Mouse (Mus musculus): ENCODE measurements around the gene Pcdh20. TPM values are rescaled to one million over a fixed set of nuclear protein-coding genes. Genes with fewer than 3 reads are reported as not detected.

Pcdh20 gene
- polyA plus RNA-seq, 1 experiment, result 4.5 TPM

DNA sequence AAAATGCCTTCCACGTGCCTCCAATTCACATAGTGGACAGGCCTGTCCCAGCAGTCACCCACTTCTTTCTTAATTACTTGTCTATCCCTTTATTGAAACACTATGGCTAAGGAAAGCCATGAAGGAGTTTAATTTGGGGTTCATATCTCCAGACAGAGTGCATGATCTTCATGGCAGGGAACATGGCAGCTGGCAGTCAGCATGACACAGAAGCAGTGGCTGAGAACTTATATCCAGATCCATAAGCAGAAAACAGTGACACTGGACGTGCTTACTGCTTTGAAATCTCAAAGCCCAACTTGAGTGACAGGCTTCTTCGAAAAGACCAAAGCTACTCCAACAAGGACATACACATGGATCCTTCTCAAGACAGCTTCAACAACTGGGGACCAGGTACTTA, 10.5 kb downstream of the Pcdh20 start:
- 74% methylated on average over 3 of the region's 3 CpGs for WGBS
- no peak overlapping the region for H3K27ac ChIP-seq (ENCODE audit: insufficient read depth, low read length)
- no peak for TF ChIP-seq POLR2A (IDR thresholded peaks at IDR 0.05; ENCODE audit: borderline replicate concordance, insufficient read depth, low read length)
- no peak for TF ChIP-seq CTCF (IDR thresholded peaks at IDR 0.05; ENCODE audit: borderline replicate concordance, insufficient read depth, low read depth, low read length)
- H3K4me1 ChIP-seq (ENCODE audit: control insufficient read depth, insufficient read depth, low read length), result no peaks in the 10 kb centered on the region
- no peak for DNase-seq
- H3K4me3 ChIP-seq (replicated peaks; ENCODE audit: insufficient read depth, low read depth, low read length), result no peak overlapping the region
- no peaks in the 10 kb centered on the region for H3K27me3 ChIP-seq (ENCODE audit: control insufficient read depth, insufficient read depth, low read length)

DNA sequence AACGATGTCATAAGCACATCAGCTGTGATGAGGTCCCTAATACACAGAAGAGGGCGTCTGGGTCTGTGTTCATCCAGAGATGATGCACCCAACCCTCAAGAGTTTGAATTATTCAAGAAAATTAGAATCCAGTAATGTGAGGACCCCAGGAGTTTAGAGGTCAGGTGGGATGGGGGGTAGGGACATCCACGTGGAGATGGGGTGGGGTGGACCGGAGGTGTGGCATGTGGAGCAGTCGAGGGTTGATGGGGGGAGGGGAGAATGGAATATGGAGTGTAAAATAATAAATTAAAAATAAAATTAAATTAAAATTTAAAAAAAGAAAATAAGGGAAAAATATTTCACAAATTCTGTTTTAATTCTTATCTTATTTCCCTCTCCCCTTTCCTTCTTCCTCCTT, 27.9 kb downstream of the Pcdh20 start:
- Histone ChIP-seq H3K4me3 (replicated peaks; ENCODE audit: insufficient read depth, low read depth, low read length) (no peak overlapping the region), H3K27ac (ENCODE audit: insufficient read depth, low read length) (no peak overlapping the region), H3K27me3 (ENCODE audit: control insufficient read depth, insufficient read depth, low read length) (no peaks in the 10 kb centered on the region), H3K4me1 (ENCODE audit: control insufficient read depth, insufficient read depth, low read length) (no peaks in the 10 kb centered on the region)
- 64% methylated on average over 5 of the region's 5 CpGs for WGBS
- TF ChIP-seq CTCF (IDR thresholded peaks at IDR 0.05; ENCODE audit: borderline replicate concordance, insufficient read depth, low read depth, low read length), result no peak
- DNase-seq, result no peak

DNA sequence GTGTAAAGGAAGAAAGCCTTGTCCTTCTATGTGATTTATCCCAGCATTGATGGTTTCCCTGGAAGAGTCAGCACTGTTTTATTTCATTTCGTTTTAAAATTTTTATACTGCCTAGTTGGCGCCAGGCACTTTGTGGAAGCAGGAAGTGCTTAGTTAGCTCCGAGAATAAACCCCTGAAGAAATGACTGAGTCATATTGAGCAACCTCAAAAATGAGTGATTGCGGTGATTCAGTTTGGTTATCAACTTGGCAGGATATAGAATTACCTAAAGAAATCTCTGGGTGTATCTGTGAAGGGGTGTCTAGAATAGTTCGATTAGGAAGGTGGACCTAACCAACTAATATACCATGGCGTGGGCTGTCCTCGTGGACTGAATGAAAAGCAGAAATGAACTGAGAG, 41.8 kb downstream of the Pcdh20 start:
- H3K27me3 ChIP-seq (ENCODE audit: control insufficient read depth, insufficient read depth, low read length), result no peaks in the 10 kb centered on the region
- H3K4me1 ChIP-seq (ENCODE audit: control insufficient read depth, insufficient read depth, low read length), result no peaks in the 10 kb centered on the region
- H3K4me3 ChIP-seq (replicated peaks; ENCODE audit: insufficient read depth, low read depth, low read length), result no peak overlapping the region
- WGBS, result 96% methylated on average over 7 of the region's 7 CpGs
- no peak for TF ChIP-seq POLR2A (IDR thresholded peaks at IDR 0.05; ENCODE audit: borderline replicate concordance, insufficient read depth, low read length)
- TF ChIP-seq CTCF (IDR thresholded peaks at IDR 0.05; ENCODE audit: borderline replicate concordance, insufficient read depth, low read depth, low read length), result no peak
- no peak overlapping the region for H3K27ac ChIP-seq (ENCODE audit: insufficient read depth, low read length)
- DNase-seq, result no peak

DNA sequence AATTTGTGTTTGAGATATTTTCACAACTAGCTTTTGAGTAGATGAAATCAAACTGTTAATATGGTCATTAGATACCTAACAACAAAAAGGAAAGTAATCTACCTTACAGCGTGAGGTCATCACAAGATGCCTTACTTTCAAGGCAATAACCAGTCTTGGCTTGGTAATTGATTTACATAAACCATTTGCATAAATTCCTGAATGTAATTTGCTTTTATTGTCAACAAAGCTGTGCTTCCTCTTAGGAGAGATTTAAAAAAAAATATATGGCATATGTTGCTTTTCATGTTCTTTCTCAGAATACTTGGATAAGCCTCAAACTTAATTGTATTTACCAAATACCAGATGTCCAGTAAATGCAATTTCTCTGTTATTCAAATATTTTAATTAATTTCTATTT, 43.8 kb downstream of the Pcdh20 start:
- TF ChIP-seq CTCF (IDR thresholded peaks at IDR 0.05; ENCODE audit: borderline replicate concordance, insufficient read depth, low read depth, low read length), result no peak
- no peak for TF ChIP-seq POLR2A (IDR thresholded peaks at IDR 0.05; ENCODE audit: borderline replicate concordance, insufficient read depth, low read length)
- 86% methylated on average over 1 of the region's 1 CpGs for WGBS
- no peak overlapping the region for H3K4me3 ChIP-seq (replicated peaks; ENCODE audit: insufficient read depth, low read depth, low read length)
- no peak overlapping the region for H3K27ac ChIP-seq (ENCODE audit: insufficient read depth, low read length)
- DNase-seq, result no peak
- no peaks in the 10 kb centered on the region for H3K4me1 ChIP-seq (ENCODE audit: control insufficient read depth, insufficient read depth, low read length)
- H3K27me3 ChIP-seq (ENCODE audit: control insufficient read depth, insufficient read depth, low read length), result no peaks in the 10 kb centered on the region
